Mouse (Mus musculus): Measurements from ENCODE around the gene Abca7.

Abca7 gene

GRCm38 (mm10) chr10:79974668-79975067 lies 21.6 kb upstream of the Abca7 start:
- DNase-seq: no peak

- DNase-seq: no peak
Observed at GRCm38 (mm10) chr10:79976071-79976721, 20.1 kb upstream of the Abca7 start.

- no peak for DNase-seq
Observed at GRCm38 (mm10) chr10:79976722-79977107, 19.6 kb upstream of the Abca7 start.

- DNase-seq: no peak
Observed at GRCm38 (mm10) chr10:79977324-79977723, 19.0 kb upstream of the Abca7 start.

GRCm38 (mm10) chr10:79978061-79978460 lies 18.2 kb upstream of the Abca7 start:
- no peak for DNase-seq

GRCm38 (mm10) chr10:79979401-79980155 lies 16.7 kb upstream of the Abca7 start:
- DNase-seq: no peak

- no peak for DNase-seq
Observed at GRCm38 (mm10) chr10:79983205-79983604, 13.1 kb upstream of the Abca7 start.

- peak; percentile 79 for DNase-seq
Observed at GRCm38 (mm10) chr10:79983670-79984069, 12.6 kb upstream of the Abca7 start.

GRCm38 (mm10) chr10:79984195-79984816 lies 12.0 kb upstream of the Abca7 start, which contains the start of gene Tmem259:
TSS of gene Tmem259 (minus strand) at chr10:79984330.
- peak; percentile 83 for DNase-seq

- peak; percentile 97 for DNase-seq
Observed at GRCm38 (mm10) chr10:79984871-79985270, 11.4 kb upstream of the Abca7 start.

- DNase-seq: peak; percentile 76
Observed at GRCm38 (mm10) chr10:79985334-79986231, 10.7 kb upstream of the Abca7 start.

GRCm38 (mm10) chr10:79986232-79986878 lies 9.9 kb upstream of the Abca7 start:
- peak; percentile 54 for DNase-seq

GRCm38 (mm10) chr10:79986963-79987362 lies 9.3 kb upstream of the Abca7 start:
- peak; percentile 86 for DNase-seq

GRCm38 (mm10) chr10:79987771-79988505 lies 8.4 kb upstream of the Abca7 start:
- no peak for DNase-seq

GRCm38 (mm10) chr10:79988506-79989271 lies 7.6 kb upstream of the Abca7 start, which contains the start of gene Cnn2:
TSS of gene Cnn2 (plus strand) at chr10:79988584.
- DNase-seq: peak; percentile 38

GRCm38 (mm10) chr10:79989272-79989786 lies 7.0 kb upstream of the Abca7 start:
- DNase-seq: peak; percentile 13

GRCm38 (mm10) chr10:79989870-79990269 lies 6.4 kb upstream of the Abca7 start:
- DNase-seq: peak; percentile 18

- DNase-seq: peak; percentile 13
Observed at GRCm38 (mm10) chr10:79991099-79991498, 5.2 kb upstream of the Abca7 start.

- no peak for DNase-seq
Observed at GRCm38 (mm10) chr10:79991548-79991947, 4.7 kb upstream of the Abca7 start.

- no peak for DNase-seq
Observed at GRCm38 (mm10) chr10:79994397-79995115, 1.7 kb upstream of the Abca7 start.

All from cerebellum, adult 11 months (tissue).